Mouse (Mus musculus): Measurements from ENCODE around the gene Bclaf1. TPM values are rescaled to one million over a fixed set of nuclear protein-coding genes. Genes with fewer than 3 reads are reported as not detected.

Gene Bclaf1
- total RNA-seq, 2 experiments from 2014 or later: 64.1 to 75.1 TPM

DNA sequence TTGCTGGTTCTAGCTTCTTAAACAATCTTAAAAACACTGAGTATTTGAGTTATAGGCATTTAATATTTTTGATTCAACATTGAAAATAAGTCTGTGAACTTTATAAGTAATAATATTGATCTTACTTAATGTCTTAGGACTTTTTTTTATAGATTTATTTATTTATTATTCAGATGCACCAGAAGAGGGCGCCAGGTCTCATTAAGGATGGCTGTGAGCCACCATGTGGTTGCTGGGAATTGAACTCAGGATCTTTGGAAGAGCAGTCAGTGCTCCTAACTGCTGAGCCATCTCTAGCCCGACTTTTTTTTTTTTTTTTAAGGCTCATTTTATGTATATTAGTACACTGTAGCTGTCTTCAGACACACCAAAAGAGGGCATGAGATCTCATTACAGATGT lies 2.5 kb downstream of the Bclaf1 start:
- no peak for DNase-seq

DNA sequence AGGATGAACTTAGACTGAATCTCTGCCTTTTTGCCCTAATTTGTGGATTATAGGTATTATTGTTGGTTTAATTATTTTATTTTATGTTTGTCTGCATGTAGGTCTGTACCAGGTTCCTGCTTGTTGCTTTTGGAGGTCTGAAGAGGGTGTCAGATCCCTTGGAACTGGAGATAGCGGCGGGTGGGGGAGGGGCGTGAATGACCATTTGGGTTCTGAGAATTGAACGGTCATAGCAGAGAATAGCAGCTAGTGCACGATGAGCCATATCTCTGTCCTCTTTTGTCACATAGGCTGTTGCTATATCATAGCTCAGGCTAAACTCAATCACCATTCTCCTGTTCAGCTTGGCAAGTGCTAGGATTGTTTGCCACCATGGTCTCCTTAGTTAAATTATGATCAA lies 5.2 kb downstream of the Bclaf1 start:
- no peak for DNase-seq

DNA sequence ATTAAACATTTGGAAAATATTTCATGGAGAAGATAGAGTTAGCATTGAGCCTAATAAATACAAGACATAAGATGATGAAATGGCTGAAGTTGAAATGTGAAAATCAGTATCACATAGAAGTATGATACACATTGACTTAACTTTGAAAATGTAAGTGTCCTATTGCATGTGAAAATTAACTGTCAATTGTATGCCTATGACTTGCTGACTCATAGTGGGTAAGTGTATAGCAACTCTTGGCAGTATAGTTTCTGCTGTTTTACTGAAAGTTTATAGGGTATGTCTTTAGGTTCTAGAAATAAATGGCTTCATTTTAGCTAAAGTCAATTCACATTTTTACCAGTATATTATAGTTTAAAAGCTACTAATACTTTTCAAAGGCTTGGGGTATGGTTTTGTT lies 14.0 kb downstream of the Bclaf1 start:
- no peak for DNase-seq

DNA sequence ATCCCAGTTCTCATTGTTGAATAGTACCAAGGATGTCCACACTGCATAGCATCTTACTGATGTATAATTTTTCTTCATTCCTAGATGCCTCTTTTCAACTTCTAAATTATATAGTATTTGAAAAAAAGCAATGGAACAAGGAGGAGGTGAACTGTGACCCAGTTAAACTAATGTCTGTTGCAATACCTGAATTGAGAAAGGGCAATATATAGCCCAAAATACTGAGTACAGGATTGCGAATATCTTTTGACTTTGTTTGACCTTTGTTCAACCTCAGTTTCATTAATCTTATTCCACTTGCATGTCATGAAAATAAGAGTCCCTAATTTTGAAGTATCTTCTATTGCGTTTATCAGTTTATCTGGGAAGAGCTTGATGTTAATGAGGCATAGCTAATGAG lies 19.0 kb downstream of the Bclaf1 start:
- no peak for DNase-seq

DNA sequence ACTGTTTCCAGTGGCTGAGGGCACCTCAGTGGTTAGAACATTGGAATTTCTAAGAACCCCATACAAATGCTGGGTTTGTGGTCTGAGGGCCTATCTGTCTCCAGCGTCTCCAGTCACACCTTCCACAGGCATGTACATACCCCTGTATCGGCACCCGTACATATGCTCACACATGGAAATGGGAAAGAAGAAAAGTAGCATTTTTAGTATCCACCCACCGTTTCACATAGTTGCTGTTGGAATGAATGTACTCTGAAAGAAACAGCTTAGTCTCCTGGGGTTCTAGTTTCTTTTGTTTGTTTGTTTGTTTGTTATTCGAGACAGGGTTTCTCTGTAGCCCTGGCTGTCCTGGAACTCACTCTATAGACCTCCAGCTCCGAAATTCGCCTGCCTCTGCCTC lies 25.6 kb downstream of the Bclaf1 start:
- DNase-seq: no peak

DNA sequence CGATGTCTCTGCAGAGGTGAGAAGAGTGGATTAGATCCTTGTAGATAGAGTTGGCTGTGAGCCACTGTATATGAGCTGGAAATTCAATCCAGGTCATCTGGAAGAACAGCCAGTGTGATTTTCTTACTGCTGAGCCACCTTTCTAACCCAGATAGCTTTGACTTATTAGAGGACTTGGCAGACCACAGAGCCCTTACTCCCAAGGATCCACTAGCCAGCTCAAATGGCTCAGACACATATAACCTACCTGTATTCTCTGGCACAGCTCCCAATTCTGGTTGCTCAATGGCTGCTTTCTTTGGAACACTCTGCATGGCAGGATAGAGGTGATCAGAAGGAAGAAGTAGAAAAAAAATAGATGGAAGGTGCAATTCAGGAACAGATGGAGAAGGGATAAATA lies 33.5 kb downstream of the Bclaf1 start:
- DNase-seq: no peak

DNA sequence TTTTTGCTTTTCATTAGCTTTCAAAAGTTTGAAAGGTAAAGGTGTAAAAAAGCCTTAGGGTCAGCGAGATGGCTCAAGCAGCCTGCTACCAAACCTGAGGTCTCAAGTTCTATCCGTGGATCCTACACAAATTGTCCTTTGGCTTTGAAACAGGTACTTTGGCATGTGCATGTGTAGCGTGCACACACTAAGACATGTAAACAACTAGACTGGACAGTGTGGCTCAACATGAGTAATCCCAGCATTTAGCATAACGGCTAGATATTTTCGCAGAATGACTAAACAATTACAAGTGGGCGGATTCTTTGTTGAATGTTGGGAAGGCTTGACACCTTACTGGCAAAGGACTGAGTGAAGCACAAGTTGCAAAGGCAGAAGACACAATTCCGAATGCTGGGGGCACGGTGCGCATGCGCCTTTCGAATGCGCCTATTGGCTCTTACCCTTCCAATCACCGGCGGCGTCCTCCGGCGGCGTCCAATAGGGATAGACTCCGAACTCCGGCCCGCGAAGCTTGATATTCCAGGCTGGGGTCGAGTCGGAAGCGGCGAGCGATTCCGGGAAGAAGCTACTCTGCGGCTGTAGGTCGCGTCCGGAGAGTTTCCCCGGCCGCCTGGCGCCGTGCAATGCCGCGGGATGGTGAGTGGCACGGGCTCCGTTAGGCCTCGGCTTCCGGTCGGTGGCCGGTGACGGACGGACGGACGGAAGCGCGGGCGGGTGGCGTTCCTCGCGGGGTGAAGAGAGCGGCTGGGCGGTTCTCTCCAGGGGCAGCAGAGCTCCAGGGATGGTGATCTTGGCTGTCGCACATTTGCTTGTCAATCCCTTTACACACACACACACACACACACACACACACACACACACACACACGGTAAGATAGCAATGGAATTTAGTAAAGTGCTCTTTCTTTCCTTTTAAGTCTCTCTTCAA lies 35.3 kb downstream of the Bclaf1 start, which contains the start of gene Mtfr2:
TSS of gene Mtfr2 (plus strand) at position 486 of the 930 bp plus-strand sequence.
- peak; percentile 93 for DNase-seq

DNA sequence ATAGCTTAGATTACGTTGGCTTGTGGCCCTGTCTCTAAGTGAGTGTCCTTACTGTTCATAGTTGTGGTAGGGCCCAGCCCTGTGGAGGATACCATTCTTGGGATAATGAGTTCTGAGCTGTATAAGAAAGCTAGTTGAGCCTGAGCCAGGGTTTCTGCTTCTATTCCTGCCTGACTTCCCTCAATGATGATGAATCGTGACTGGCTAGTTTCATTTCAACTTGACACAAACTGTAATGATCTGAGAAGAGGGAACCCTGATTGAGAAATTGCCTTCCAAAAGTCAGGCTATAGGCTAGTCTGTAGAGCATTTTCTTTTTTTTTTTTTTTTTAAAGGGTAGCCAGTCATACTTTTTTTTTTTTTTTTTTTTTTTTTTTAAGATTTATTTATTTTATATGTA lies 36.6 kb downstream of the Bclaf1 start:
- DNase-seq: no peak

DNA sequence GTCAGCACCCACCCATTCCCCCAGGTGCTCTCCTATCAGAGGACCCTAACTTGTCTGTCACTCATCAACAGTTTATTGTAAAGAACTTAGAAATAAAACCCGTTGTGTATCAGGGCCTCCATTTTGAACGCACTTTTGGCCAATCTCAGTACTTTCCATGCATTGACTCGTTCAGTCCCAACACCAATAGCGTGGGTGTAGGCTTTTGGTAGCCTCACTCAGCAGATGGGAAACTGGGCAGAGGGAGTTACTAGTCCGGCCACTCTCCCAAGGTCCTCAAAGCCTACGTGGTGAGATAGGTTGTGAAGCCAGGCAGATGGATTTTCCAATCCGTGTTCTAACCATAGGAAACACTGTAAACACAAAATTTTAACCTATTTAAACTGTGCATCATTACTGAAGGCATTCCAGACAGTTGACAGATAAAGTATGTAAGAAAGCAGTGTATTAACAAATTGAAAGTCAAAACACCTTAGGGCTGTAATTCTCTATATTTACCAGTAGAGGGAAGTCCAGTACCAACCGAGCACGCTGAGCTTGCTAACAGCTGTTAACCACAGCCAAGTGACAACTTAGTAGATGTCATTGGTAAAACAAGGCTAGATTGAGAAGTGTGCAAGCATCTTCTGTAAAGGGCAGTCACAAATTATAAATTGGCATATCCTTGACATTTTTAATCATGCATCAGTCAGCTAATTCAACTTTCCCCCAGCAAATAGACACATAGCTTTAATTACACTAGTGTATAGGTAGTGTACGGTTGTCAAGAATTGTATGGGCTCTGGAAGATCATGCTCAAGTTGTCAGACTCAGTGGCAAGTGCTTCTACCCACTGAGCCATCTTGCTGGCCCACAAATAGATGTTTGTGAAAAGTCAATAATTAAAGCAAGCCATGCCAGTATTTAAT lies 49.5 kb downstream of the Bclaf1 start:
- peak; percentile 19 for DNase-seq

DNA sequence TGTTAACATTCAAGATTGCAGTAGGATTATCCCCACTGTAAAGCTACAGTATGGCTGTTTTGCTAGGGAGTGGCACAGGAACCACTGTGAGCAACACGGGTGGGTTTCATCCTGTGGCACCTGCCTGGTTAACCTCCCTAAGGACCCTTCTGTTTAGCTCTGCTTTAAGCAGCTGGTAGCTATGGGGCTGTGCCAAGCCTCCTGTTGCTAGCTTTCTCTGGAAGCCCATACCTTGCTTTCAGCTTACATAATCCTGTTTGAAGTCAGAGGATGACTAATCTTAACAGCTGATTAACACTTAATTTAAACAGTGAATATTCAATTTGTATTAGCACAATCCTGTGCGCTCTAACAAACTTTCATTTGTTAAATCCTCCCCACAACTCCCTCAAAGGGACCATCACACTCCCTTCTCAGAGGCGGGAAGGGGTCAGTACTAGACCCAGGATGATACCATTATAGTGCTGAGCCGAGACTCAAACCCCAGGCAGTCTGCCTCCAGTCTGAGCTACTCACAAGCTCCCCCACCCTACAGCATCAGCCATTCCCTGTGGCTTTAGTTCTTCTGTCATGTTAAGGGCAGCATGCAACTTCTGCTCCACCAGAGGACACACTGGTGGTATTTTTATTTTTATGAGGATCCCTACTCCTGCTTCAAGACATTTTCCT lies 50.3 kb downstream of the Bclaf1 start:
- DNase-seq: no peak

DNA sequence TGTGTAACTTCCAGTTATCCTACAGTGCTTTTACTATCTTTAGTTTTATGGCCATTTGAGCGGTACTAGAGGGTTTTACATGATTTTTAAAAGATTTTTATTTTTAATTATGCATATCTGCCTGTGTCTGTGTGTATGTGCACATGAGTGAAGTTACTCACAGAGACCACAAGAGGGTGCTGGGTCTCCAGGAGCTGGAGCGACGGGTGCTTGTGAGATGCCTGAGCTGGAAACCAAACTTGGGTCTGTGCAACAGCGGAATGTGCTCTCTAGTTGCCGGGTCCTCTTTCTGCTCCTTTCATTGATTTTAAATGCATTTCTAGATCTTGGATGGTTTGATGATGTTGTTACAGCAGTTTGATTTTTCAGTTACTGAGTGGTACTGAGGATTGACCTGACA lies 59.8 kb downstream of the Bclaf1 start:
- no peak for DNase-seq

DNA sequence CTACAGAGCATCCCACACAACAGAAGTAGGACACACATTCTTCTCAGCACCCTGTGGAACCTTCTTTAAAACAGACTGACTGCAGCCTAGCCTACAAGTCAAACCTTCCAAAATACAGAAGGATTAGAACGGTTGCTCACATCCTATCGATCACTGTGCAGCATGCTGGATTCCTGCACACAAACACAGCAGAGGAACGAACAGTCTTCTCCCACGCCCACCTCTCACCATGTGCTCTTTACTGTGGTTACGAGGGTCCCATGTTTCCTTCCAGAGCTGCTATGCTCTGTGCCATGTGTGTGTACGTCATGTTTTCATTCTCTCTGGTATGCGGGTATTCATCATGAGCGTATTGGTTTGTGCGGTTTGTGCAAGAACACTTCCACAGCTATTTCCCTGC lies 65.4 kb downstream of the Bclaf1 start:
- DNase-seq: no peak

DNA sequence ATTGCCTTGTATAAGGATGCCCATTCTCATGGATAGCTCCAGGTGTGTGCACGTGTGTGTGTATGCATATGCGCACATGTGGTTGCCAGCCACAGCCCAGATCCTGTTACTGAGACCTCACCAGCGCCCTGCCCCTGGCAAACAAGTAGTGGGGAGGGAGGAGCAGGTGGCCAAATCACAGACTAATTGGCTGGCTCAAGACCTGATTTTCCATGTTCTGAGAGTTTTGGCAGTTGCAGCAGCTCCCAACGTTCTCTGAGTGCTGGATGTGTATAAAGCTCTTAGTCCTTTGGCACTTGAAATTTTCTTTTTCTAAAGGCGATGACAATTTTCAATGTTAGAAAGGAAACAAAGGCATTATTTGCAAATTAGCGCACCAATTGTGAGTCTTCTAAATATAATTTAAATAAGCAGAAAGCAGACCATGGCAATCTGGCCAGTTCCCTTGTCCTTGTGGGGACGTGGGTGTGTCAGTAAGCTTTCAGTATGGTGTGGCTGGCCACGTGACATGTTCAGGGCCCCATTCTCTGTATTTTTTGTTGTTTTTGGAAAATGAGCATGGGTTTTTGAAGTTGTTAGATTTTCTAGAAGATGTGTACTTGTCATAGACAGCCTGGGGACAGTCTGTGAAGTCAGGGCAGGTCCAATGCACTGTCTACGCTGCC lies 66.9 kb downstream of the Bclaf1 start:
- DNase-seq: peak; percentile 11

DNA sequence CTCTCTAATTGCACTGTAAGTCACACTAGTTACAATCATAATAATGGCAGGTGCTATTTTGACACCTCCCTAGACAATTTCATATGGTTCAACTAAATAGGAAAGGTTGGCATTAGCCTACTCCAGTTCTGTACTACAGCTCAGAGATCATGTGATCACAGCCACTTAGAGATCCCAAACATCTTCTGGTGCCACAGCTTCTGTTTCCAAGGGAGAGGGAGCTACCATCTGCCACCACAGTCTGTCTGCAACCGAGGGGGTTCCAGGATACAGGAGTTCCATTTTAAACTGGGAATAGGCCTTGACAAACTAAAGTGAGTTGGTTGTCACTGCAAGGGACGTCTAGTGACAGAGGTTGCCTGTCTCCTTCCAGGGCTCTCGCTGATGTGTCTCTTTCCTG lies 68.5 kb downstream of the Bclaf1 start:
- no peak for DNase-seq

DNA sequence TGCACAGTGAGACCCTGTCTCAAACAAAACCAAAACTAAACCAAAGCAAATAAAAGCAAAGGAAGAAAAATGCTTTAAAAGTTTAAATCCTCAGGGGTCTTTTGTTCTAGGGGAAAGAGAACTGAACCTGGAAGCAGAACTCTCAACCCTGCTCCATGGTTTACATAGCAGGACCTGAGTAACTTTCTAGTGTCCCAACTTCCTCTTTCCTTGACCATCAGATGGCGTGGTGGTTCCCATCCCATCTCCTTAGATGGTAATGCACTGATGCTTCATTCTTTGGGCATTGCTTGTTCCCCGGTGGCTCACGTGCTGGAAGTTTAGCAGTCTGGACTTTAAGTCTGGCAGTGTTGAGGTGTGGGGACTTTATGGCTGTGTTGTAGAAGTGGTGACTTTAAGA lies 69.1 kb downstream of the Bclaf1 start:
- DNase-seq: no peak

DNA sequence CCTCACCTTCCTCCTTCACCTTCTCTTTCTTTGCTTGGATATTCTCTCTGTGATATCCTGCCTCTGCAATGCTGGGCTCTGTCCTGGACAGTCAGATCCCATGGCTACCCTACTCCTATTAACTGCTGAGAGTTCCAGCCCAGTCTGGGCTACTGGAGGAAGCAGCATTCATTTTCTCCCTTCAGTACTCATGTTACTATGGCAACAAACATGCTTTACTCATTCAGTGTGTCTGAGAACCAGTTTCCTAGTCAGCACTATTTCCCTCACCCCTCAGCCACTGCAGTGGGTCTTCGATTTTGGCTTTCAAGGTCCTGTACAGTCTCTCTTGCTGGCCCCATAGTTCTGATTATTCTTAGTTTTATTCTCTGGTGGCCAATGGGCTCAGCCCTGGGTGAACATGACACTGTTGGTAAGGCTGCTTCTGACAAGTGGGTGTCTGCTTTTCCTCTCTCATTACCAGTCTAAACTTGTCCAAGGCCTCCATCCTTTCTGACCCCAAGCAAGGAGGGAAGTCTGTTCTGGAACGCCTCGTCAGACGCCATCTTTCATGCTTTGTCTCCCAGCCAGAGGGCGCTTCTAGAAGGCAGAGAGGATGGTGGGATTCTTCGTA lies 70.6 kb downstream of the Bclaf1 start:
- no peak for DNase-seq

DNA sequence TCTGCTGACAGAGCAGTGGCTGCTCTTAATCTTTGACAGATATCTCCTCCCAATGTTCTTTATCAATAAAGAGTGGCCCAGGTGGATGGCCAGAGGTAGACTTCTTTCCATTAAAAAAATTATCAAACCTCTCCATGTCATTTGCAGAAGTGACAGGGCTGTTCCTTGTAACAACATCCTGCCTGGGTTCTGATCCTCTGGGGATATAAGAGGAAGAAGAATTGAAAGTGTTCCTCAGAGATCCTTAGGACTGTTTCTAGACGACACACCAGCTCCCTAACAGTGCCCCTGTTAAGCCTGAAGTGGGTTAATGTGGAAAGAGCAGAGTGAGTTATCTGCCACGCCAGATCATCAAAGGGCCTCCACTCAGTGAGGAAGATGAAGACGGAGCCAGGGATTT lies 78.3 kb downstream of the Bclaf1 start:
- DNase-seq: no peak
